Mouse (Mus musculus) C2C12 (cell line): ENCODE data around the gene Garnl3. TPM values are rescaled to one million over a fixed set of nuclear protein-coding genes. Genes with fewer than 3 reads are reported as not detected.

Source experiments
- H3K27me3 ChIP-seq: one replicate; pipeline ENCODE4 v1.6.1; 2011; ENCODE audit not compliant: control insufficient read depth, insufficient read depth, insufficient read length
- H3K36me3 ChIP-seq: one replicate; pipeline ENCODE4 v1.6.1; 2011; ENCODE audit not compliant: control insufficient read depth, insufficient read depth
- H3K4me3 ChIP-seq: one replicate; pipeline ENCODE4 v1.5.1; 2011; ENCODE audit warnings: mild to moderate bottlenecking, control low read depth; ENCODE audit not compliant: poor library complexity, insufficient read depth, severe bottlenecking
- H3K79me2 ChIP-seq: one replicate; pipeline ENCODE4 v1.6.1; 2011; ENCODE audit not compliant: control insufficient read depth, insufficient read depth
- H3K79me3 ChIP-seq: one replicate; pipeline ENCODE4 v1.6.1; 2011; ENCODE audit warnings: low read depth, control low read depth
- H3ac ChIP-seq: one replicate; pipeline ENCODE3; 2011; ENCODE audit warnings: low read depth; ENCODE audit not compliant: control insufficient read depth, insufficient read length
- CEBPB ChIP-seq: IDR thresholded peaks from one replicate; pipeline ENCODE4 v1.6.1; 2011; ENCODE audit warnings: low read depth, mild to moderate bottlenecking, control low read depth, moderate library complexity
- CTCF ChIP-seq: IDR thresholded peaks from one replicate; pipeline ENCODE4 v1.5.1; 2011; ENCODE audit not compliant: control insufficient read depth, insufficient read depth, insufficient read length
- FOSL1 ChIP-seq: IDR thresholded peaks from one replicate; pipeline ENCODE4 v1.8.0; 2011; ENCODE audit warnings: mild to moderate bottlenecking, low read length; ENCODE audit not compliant: poor library complexity, insufficient read depth, severe bottlenecking
- MAX ChIP-seq: IDR thresholded peaks from one replicate; pipeline ENCODE4 v1.6.1; 2011; ENCODE audit warnings: mild to moderate bottlenecking, control low read depth
- MYOD1 ChIP-seq: IDR thresholded peaks from one replicate; pipeline ENCODE4 v1.6.1; 2011; ENCODE audit warnings: low read depth; ENCODE audit not compliant: control insufficient read depth, insufficient read length
- MYOG ChIP-seq: IDR thresholded peaks from one replicate; pipeline ENCODE4 v1.6.1; 2011; ENCODE audit not compliant: control insufficient read depth, insufficient read length; ENCODE audit errors: extremely low read depth
- USF1 ChIP-seq: IDR thresholded peaks from one replicate; pipeline ENCODE4 v1.6.1; 2011; ENCODE audit warnings: low read depth, mild to moderate bottlenecking, control low read depth, moderate library complexity
- polyA plus RNA-seq: library from polyadenylated mRNA; unstranded; fragments of >200 nt; fragmentation: generic; extraction: Trizol; gene quantifications from one replicate; pipeline ENCODE4 v1.2.1, GENCODE M21; 2012; ENCODE audit warnings: missing spikeins

The Garnl3 gene
- polyA plus RNA-seq, 1 experiment, result 2.6 TPM

DNA sequence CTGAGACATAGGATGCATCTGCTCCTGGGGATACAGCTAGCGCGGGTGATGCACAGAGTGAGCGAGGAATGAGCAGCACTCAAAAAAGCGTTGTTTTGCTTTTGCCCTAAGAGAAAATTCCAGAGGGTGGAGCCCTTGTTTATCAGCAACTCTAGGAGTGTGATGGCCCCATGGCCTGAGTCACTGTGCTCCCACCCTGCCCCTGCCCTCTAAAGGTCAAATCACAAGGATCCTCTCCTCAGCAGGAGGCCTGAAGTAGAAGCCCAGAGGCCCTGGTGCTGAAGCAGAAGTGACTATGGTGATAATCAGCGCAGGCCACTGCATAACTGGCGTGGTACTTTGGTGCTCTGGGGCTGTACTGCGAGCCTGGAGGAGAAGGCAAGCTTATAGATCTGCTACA is 28.1 kb upstream of the Garnl3 start:
- no peaks in the 10 kb centered on the region for H3K27me3 ChIP-seq
- no peak overlapping the region for H3ac ChIP-seq
- H3K36me3 ChIP-seq, result no peaks in the 10 kb centered on the region
- no peak for TF ChIP-seq MYOG
- TF ChIP-seq MAX, result no peak
- no peak for TF ChIP-seq MYOD1
- no peak for TF ChIP-seq CEBPB
- TF ChIP-seq CTCF, result no peak
- no peak for TF ChIP-seq USF1
- TF ChIP-seq FOSL1, result no peak
- H3K79me3 ChIP-seq, result no peaks in the 10 kb centered on the region
- no peaks in the 10 kb centered on the region for H3K79me2 ChIP-seq
- no peak overlapping the region for H3K4me3 ChIP-seq

DNA sequence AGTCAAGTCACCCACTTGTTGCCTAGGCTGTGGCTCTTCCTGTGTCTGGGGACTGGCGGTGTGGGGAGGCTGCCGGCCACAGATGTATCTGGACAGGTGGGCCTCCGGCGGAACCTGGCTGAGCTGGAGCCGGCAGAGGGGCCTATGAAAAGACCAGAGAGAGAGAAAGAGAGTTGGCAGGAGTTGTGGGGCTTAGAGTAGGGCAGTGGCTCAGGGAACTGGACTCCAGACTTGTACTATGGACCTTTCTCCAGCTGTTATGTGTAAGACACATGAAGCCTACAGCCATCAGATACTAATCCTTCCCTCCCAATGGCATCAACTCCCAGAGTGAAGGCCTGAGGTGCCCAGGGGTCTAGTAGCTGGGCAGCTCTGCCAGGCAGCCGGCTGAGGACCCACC is 27.4 kb upstream of the Garnl3 start:
- Histone ChIP-seq H3K4me3 (no peak overlapping the region), H3K36me3 (no peaks in the 10 kb centered on the region), H3K79me3 (no peaks in the 10 kb centered on the region), H3K27me3 (no peaks in the 10 kb centered on the region), H3ac (no peak overlapping the region), H3K79me2 (no peaks in the 10 kb centered on the region)
- TF ChIP-seq MYOD1 (no peak), CTCF (no peak)

DNA sequence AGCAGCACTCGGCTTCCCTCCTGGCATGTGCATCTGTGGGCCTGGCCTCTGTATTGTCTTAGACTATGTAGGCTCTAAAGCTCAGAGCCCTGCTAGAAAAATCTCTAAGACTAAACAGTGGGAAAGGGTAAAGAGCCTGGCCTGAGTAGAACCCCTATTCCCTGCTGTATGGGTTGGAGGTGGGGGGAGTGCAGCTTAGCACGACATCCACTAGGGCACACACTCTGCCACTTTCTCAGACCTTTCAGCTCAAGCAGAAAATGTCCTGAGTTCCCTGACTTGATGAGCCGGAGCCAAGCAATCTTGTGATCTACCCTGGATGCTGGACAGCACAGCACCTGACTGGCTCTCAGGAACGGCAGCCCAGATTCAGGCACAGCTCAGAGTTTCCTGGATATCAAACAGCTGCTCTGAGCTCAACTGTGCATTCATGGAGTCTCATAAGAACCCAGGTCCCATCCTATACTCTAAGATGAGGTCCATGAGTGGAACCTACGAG is 24.9 kb upstream of the Garnl3 start:
- H3K4me3 ChIP-seq, result no peak overlapping the region
- TF ChIP-seq CTCF (no peak), FOSL1 (no peak), MAX (no peak), MYOG (no peak), MYOD1 (no peak), CEBPB (no peak), USF1 (no peak)
- no peaks in the 10 kb centered on the region for H3K79me3 ChIP-seq
- no peaks in the 10 kb centered on the region for H3K36me3 ChIP-seq
- H3K27me3 ChIP-seq, result no peaks in the 10 kb centered on the region
- H3ac ChIP-seq, result no peak overlapping the region
- H3K79me2 ChIP-seq, result no peaks in the 10 kb centered on the region

DNA sequence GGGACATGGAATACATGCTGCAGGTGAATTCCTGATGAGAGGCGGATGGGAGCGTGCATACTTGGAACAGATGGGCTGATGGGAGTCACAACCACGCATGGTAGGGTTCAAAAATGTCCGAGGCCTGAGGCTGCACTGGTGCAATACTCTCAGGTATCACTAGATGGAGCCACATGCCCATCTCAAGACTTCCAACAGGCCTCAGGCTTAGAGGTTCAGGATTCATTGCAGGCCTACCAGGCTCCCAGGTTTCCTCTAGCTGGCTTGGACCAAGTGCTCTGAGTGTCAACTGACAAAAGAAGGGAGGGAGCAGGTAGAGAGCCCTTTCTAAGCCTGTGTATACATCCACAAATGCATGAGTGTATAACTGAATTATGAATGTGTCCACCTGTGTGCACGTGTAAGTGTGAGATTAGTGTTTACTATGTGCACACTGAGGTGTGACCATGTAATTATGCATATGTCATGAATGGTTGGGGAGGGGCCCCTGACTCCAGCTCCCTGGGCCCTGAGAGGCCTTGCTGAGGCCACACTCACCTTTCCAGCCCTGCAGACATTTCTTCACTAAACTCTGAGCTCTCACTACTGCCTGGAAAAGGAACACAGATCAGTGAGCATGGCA is 23.4 kb upstream of the Garnl3 start:
- TF ChIP-seq MYOD1 (no peak), CTCF (peak; percentile 92), CEBPB (peak; percentile 15)
- H3K27me3 ChIP-seq, result no peaks in the 10 kb centered on the region
- H3K4me3 ChIP-seq, result no peak overlapping the region
- no peak overlapping the region for H3ac ChIP-seq
- no peaks in the 10 kb centered on the region for H3K79me3 ChIP-seq
- H3K36me3 ChIP-seq, result no peaks in the 10 kb centered on the region
- no peaks in the 10 kb centered on the region for H3K79me2 ChIP-seq

DNA sequence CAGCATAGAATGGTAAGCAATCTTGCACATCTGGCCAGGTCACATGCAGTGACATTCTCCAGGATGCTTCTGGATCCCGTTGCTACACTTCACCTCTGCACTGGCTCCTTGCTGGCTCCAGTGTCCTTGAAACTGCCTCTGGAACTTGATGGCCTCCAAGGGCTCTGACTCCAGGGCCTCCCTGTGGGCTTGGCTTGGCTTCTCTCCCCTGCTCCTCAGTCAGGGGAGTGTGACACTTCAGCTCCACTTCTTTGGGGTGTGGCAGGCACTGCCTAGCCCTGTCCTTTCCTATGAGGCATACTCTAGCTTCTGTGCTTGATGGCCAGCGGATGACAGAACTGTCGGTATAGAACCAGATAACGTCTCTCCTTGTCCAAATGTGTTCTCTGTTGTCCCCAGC is 15.5 kb upstream of the Garnl3 start:
- TF ChIP-seq MYOG (no peak), CEBPB (no peak), MYOD1 (no peak), FOSL1 (no peak), MAX (no peak), USF1 (no peak), CTCF (no peak)
- H3ac ChIP-seq, result no peak overlapping the region
- H3K79me2 ChIP-seq, result no peaks in the 10 kb centered on the region
- H3K79me3 ChIP-seq, result no peaks in the 10 kb centered on the region
- H3K4me3 ChIP-seq, result no peak overlapping the region
- H3K36me3 ChIP-seq, result no peaks in the 10 kb centered on the region
- H3K27me3 ChIP-seq, result peaks cover 12% of the 10 kb centered on the region

DNA sequence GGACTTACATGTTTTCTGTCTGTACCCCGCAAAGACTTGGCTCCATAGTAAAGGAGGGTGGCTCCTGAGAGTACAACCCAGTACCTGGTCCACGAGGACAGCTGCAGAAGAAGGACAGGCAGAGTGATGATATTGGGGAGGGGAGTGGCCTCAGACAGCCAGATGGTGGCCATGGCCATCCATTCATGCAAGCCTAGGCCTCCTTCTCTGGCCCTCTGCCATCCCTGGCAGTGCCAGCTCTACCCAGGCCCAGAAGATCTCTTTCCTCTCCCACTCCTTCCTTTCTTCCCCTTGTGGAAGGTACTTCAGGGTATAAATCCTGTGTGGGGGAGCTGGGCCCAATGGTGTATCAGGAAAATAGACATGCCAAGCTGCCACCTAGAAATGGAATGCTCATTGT is 11.8 kb upstream of the Garnl3 start:
- Histone ChIP-seq H3K27me3 (peaks cover 21% of the 10 kb centered on the region), H3K4me3 (no peak overlapping the region), H3K79me2 (no peaks in the 10 kb centered on the region), H3K79me3 (no peaks in the 10 kb centered on the region), H3K36me3 (no peaks in the 10 kb centered on the region), H3ac (no peak overlapping the region)
- TF ChIP-seq MAX, result no peak
- no peak for TF ChIP-seq MYOG
- no peak for TF ChIP-seq CEBPB
- no peak for TF ChIP-seq FOSL1
- no peak for TF ChIP-seq MYOD1
- no peak for TF ChIP-seq USF1
- no peak for TF ChIP-seq CTCF
